Mouse (Mus musculus): ENCODE measurements around the gene Antxr2. TPM values are rescaled to one million over a fixed set of nuclear protein-coding genes. Genes with fewer than 3 reads are reported as not detected.

The Antxr2 gene
- 10 to 100 TPM in 2 of 3 experiments, 1 to 10 TPM in 1; 9.8 to 12.6 (median 12.0) TPM for polyA plus RNA-seq (2017; shearing (Covaris generic))

- ATAC-seq = peak; percentile 46
Measured at GRCm38 (mm10) chr5:98030902-98031641, at the start of gene Antxr2. TSS of gene Antxr2 (minus strand) at chr5:98031043.

GRCm38 (mm10) chr5:98076612-98077011, 45.8 kb upstream of the Antxr2 start:
- ATAC-seq = no peak

- ATAC-seq = no peak
Measured at GRCm38 (mm10) chr5:98069191-98069590, 38.3 kb upstream of the Antxr2 start.

- ATAC-seq = no peak
Measured at GRCm38 (mm10) chr5:98055275-98055674, 24.4 kb upstream of the Antxr2 start.

GRCm38 (mm10) chr5:98054834-98055233, 24.0 kb upstream of the Antxr2 start:
- ATAC-seq = no peak

GRCm38 (mm10) chr5:98034928-98035327, 4.1 kb upstream of the Antxr2 start:
- no peak for ATAC-seq

GRCm38 (mm10) chr5:98034207-98034606, 3.4 kb upstream of the Antxr2 start:
- ATAC-seq = no peak

- ATAC-seq = peak; percentile 65
Measured at GRCm38 (mm10) chr5:98032803-98033420, 2.1 kb upstream of the Antxr2 start.

- peak; percentile 38 for ATAC-seq
Measured at GRCm38 (mm10) chr5:98030091-98030901, 547 bp downstream of the Antxr2 start.

- ATAC-seq = no peak
Measured at GRCm38 (mm10) chr5:98027688-98028389, 3.0 kb downstream of the Antxr2 start.

GRCm38 (mm10) chr5:98025921-98026320, 4.9 kb downstream of the Antxr2 start:
- no peak for ATAC-seq

GRCm38 (mm10) chr5:98024545-98024944, 6.3 kb downstream of the Antxr2 start:
- no peak for ATAC-seq

- ATAC-seq = no peak
Measured at GRCm38 (mm10) chr5:98021518-98021917, 9.3 kb downstream of the Antxr2 start.

- ATAC-seq = no peak
Measured at GRCm38 (mm10) chr5:98020658-98021057, 10.2 kb downstream of the Antxr2 start.

- ATAC-seq = no peak
Measured at GRCm38 (mm10) chr5:98019396-98019795, 11.4 kb downstream of the Antxr2 start.

- peak; percentile 73 for ATAC-seq
Measured at GRCm38 (mm10) chr5:98018162-98018561, 12.7 kb downstream of the Antxr2 start.

GRCm38 (mm10) chr5:98016247-98017203, 14.3 kb downstream of the Antxr2 start:
- ATAC-seq = peak; percentile 92

GRCm38 (mm10) chr5:98005751-98006150, 25.1 kb downstream of the Antxr2 start:
- ATAC-seq = no peak

- no peak for ATAC-seq
Measured at GRCm38 (mm10) chr5:97999261-97999824, 31.5 kb downstream of the Antxr2 start.

GRCm38 (mm10) chr5:97996500-97997176, 34.2 kb downstream of the Antxr2 start:
- no peak for ATAC-seq
